Mouse (Mus musculus) adipocyte (in vitro differentiated cells): ENCODE results near the gene Map9.
"Not testable (repeated sequence)": the region's sequence is repeated elsewhere in the genome, so short reads cannot be mapped to it uniquely, and the experiment has no call there.

Source experiments
- DNase-seq: peaks from one replicate; pipeline ENCODE4 v3.0.0-alpha.2; 2016; ENCODE audit warnings: low spot score

Map9 gene

DNA sequence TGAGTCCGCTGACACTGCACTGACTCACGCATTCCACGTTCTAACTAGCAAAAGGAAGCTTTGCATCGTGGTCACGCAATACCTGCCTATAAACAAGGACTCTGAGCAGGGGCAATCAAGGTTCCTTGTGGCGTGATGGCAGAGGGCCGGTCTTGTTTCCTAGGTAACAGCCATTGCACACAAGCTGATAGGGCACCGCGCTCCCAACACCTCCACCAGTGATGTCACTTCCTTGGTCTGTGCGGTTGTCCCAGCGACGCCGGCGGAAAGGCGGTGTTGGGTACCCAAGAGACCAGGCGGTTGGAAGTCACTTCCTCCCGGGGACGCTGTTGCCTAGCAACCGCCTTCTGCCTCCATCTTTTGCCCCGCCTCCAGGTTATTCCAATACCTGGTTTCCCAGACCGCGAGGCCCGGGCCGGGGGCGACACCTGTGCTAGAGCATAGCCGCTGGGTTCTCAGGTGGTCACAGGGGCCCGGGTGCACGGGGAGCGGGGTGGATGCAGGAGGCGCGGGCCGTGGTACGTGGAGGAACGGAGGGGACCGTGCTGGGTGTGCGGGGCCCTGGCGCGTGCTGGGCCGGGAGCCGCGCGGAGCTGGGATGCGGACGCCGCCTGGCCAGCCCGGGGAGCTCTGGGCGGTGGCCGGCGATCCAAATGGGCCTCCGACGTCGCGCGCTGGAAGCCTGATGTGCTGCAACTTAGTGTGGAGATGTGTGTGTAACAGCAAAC, at the start of gene Map9:
Map9 (plus strand) TSS at position 248 of the 728 bp plus-strand sequence.
- peak; percentile 99 for DNase-seq

DNA sequence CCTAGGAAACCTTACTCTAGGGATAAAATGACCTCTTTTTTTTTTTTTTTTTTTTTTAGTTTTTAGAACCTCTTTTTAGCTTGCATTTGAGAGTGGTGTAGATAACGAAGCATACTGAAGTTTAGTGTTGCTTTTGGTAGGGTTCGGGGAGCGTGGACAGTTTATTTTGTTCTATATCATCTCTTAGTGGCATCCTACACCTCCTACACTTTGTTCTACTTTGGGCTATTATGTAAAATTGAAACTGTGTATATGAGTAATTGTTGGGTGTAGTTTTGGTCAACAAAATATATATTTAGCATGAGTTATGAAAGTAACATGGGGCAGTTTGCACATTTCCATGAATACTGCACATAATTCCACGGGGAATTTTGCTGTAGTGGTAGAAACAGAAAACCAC, 42.1 kb upstream of the Map9 start:
- DNase-seq, result no peak

DNA sequence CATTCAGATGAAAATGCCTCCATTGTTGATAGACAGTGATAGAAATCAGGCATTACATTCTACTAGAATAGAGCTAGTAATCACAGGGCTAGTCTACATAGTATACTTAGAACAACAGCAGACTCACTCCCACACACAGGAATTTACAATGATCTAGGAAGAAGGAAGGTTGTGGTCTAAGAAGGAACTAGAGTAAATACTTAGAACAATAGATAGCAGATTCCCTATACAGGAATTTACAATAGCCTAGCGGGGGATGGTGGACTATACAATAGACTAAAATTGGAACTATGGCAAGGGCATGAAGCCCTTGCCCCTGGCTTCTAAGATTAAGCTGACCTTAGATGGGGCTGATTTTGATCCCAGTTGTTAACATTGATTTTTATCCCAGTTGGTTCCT, 31.1 kb upstream of the Map9 start:
- not testable (repeated sequence) for DNase-seq

DNA sequence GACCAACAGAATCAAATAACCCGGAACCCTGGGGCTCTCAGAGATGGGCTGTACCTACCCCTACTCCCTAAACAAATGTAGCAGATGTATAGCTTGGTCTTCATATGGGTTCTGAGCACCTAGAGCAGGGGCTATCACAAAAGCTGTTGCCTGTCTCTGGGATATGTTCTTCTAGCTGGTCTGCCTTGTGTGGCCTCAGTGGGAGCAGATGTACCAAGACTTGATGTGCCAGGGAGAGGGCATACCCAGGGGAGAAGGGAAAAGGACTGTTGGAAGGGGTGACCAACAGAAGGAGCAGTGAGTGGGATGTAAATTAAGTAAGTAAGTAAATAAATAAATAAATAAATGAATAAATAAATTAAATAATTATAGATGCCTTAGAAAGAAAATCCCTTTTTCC, 25.8 kb upstream of the Map9 start:
- DNase-seq, result no peak

DNA sequence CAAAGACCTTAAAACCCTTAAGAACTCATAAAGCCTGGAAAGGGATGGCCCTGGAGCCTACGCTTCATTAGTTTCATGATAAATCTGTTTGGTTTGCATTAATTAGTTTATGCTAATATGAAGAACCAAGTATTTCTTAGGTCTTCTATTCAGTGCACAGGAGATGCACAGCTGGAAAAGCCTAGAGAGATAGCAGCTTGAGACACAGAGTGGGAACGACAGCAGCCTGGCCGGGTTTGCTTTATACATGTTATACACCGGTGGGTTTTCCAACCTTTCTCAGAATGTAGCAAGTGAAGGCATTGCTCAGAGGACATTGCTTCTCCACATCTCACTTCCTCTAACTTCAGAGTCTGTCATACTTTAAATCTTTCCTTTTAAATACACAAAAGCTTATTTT, 25.3 kb upstream of the Map9 start:
- DNase-seq, result no peak

DNA sequence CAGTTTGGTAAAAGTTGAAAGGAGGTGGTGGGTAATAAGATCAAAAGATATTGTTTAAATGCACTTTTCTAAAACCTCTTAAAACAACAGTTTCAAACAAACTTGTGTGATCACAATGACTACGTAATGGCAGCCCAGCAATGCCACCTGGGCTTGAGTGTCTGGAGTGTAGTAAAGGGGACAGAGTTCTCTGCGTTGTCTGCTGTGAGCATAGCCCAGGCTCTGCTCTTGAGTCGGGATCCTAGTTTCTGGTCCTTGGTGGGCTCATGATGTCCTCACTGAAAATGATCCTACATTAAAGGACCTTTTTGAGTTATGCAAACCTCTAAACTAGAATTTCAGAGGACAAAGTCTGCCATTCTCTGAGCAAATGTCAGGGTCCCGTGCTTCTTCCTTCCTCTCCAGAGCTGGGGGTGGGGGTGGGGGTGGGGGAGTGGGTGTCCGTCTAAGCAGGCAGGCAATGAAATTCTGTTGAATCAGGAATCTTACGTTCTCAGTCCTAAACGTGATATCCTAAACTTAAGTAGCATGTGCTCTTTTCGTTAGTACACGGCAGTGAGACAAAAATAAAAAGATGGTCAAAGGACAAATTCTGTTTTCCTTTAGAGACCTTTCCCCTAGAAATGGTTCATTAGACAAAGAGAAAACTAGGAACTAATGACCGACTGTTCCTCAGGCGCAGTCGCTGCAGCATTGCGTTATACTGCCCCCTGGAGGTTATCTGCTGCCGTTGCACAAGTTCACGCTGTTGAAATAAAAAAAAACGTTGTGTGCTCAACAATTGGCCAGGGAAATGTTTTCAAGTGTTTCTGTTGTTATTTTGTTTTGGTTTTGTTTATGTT, 24.5 kb upstream of the Map9 start:
- peak; percentile 78 for DNase-seq

DNA sequence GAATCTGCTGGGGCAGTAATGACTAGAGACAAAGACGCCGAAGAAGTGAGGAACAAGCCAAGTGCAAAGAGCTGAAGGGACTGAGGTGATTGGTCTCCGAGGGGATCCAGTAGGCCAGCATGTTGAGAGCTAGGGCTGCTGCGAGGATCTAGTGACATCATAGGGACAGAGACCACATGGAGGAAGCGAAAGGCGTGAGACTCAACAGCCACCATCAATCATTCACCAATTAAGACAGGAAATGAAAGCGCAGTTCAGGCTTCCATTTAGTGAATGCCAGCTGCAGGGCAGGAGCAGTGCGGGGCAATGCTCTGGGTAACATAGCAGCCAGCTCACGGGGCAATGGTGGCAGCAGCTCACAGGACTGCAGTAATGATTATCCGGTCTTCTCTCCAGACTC, 17.7 kb upstream of the Map9 start:
- no peak for DNase-seq

DNA sequence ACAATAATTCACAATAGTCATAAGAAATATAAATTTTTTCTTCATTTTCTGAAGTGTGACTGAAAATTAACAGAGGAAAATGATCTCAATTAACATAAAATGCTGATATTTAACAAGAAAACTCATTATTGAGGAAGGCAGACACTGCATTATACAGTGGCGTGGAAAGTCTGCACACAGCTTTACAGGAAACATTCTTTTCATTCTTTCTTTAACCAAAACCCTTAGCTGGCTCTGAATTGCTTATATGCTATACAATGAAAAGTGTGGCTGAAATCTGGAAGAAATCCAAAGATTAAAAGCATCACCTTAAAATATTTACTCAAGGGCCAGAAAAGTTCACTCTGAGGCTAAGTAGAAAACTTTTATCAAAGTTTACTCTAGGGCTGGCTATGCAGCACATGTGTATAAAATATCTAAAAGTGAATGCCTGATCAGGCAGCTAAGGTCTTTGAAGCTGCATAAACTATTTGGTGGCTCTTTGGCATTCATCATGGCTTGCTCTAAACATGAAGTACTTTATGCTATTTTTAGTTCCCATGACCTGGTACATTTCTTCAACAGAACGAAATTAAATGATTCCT, 9.5 kb upstream of the Map9 start:
- no peak for DNase-seq

DNA sequence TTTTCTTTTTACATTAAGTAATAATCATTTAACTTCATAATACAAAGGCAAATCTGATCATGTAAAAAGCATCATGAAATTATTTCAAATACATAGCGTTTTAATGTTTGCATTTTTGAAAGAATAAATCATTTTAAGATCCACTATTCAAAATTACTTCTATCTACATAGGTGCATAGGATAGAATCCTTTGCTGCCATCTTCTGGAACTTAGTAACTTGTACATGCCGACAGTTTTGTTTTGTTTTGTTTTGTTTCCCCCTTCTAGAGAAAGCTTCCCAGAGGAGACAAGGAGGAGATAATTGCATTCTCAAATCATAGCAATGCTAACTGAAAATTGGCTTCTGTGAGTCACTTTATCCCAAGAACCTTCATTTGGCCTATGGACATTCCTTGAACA, 7.5 kb upstream of the Map9 start:
- no peak for DNase-seq

DNA sequence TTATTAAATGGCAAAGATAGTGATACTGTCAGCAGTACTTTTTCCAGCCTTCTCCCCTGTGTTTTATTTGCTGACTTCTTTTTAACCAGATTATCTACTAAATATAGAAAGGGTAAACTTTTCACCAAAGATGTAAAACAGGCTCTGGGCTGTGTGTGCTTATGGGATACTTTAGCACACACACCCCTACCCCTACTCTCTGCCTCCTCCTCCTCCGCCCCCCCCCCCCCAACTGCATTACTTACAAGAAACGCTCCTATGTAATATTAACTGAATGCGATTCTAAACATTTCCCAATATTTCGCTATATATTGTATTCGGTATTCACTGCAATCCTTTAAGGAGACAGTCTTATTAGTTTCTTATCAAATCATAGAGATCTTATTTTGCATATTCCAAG, 504 bp upstream of the Map9 start:
- DNase-seq, result no peak

DNA sequence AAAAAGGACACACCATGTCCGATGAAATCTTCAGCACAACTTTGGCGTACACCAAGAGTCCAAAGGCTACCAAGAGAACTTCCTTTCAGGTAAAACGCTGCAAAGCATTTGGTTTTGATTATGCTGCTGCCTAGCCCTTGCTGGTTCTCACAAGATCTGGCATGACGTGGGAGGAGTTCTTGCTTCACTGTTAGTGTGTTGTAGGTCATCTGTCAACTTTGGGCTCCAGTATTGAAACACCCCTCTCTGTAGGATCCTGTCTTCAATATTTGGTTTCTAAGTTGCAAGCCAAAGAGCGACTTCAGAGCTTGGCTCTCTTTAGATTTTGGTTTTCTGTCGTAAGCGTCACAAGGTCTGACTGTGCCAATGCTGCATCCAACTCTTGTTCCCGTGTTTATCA, 1.2 kb downstream of the Map9 start:
- peak; percentile 90 for DNase-seq

DNA sequence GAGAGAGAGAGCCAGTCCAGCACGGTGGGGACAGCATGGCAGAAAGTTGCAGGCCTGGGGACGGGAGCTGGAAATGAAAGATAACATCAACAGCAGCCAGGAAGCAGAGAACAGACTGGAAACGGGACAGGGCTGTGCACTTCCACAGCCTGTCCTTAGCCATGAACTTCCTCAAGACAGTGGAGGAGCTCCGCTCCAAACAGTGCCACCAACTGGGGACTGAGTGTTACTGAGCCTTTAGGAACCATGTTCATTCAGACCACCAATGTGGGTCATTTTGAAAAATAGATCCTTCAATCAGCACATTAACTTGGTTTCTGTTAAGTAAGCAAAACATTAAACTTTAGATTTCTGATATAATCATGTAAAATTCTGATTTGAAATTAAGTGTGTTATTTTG, 4.6 kb downstream of the Map9 start:
- peak; percentile 42 for DNase-seq

DNA sequence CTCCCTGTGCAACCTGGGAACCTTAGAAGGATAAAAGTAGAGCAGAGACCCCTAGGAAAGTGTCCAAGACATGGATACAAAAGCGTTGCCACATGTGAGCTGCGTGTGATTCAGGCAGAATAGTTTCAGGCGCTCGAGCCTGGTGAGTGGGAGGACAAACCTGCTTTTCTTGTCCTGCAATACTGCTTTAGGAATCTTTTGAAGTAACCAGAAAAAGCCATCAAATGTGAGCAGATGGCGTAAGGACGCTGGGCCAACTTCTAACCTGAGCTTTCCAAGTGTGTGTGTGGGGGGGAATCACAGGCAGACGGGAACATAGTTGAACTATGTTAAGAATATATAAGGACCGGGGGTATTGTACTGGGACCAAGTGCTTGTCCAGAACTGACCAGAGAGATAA, 6.7 kb downstream of the Map9 start:
- DNase-seq, result no peak

DNA sequence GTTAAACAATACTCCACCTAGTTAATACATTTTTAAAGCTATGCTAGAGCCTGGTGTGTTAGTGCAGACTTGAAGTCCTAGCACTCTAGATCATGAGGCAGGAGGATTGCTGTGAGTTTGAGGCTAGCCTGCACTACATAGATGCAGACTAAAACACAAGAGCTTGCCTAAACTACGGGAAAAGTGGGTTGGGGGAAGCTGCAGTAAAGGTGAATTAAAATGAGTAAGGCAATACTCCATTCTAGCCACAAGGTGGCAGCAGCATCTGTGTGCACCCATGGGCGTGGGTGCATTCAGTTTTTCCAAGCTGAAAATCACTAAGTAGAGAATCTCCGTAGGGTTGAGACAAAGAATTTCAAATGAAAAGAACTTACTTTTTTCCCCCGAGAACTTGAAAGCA, 7.1 kb downstream of the Map9 start:
- peak; percentile 57 for DNase-seq

DNA sequence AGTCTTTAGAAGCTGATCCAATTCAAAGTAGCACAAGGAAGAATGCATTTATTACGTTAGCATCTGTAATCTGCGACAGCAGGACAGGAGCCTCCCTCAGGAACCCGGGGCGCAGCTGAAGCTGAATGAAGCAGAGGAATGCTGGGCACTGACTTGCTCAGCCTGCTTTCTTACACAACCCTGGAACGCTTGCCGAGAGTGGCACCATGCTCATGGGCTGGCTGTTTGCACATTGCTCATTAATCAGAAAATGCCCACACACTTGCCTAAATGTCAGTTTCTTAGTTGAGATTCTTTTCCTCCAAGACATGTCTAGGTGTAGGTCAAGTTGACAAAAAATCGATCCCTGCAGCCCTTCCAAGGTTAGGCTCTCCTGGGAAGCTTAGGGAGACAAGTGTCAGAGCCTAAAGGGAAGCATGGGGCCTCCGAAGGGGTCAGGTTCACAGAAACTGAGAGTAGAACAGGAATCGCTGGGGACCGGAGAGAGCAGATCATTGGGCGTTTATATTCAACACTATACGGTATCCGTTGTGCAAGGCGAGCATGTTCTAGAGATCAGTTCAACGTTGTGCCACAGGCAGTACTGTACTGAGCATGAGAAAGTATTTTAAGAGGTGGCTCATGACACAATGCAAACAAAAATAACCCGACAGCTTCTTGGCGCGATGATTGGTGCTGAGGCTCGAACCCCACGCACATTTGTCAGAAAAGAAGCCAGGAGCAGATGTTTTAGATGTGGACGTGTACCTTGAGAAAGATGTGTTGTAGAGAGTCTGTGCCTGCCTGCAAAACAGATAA, 11.4 kb downstream of the Map9 start:
- DNase-seq, result peak; percentile 41

DNA sequence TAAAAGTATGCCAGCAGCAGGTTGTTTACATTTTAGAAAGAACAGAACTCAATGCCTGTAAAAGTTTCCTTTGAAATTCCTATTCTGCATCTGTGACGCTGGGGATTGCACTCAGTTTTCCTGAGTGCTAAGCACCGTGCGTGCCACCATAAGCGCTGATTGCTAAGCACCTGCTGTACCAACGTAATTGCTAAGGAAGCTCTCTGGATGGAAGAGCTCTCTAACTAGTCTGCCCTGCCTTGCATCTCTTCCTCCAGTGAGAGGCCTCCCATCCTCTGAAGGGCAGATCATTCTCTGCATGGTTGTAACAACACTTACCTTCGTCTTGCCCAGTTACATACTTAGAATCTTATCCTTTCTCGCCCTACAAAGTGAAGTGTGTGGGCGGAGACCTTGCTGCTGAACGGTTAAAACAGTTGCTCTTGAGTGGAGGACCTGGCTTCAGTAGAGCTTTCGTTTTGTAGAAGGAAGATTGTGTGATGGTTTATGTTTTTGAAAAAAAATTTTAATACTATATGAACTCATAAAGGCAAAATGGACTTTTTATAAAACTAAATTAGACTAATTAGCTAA, 12.7 kb downstream of the Map9 start:
- no peak for DNase-seq

DNA sequence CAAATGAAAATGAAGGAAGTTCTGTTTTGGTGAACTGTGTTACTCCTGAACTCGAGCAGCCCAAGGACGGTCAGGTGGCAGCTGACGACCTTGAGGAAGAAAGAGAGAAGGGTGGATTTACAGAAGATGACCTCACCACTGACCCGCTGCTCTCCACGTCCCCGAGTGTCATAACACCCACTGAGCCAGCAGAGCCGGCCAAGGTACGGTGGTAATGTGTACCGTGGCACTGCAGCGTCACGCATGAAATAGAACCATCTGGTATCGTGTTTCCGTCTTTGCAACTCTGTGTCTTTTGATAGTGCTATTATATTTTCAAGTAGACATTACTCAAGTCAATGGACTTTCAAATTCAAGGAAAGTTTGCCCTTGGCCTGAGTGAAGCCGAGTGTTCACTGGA, 19.1 kb downstream of the Map9 start:
- DNase-seq, result no peak

DNA sequence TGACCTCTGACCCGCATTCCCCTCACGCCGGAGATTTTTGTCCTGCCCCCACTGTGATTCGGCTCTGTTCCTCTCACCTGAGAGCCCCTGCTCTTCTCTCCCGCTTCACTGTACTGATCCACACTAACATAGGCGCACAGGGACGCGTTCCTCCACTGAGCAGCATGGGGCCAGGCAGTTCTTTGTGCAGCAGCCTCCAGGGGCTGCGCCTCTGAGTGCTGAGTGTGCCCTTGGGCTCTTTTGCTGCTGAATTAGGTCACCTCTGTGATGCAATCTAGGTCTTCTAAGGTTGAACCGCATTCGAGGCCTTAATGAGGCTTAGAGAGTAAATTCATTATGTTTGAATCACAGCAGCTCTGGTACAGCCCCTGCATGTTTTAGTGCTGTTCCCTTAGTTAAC, 24.5 kb downstream of the Map9 start:
- DNase-seq, result no peak

DNA sequence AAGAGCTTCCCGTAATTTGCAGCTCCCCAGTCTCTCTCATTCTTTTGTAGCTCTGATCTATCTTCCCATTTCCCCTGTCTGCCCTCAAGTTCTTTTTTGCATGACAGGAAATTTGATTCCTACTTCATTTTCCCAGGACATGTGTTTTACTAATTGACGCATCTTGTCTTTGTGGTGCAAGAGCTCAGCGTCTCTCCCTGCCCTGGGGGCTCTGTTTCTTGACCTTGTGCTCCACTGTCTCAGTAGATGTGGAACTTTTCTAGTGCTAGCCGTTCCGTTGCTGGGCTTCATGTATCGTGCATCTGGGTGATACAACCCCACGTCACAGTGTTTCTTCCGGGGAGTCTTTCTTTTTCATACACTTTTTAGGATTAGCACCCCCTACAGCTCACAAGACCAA, 27.2 kb downstream of the Map9 start:
- no peak for DNase-seq

DNA sequence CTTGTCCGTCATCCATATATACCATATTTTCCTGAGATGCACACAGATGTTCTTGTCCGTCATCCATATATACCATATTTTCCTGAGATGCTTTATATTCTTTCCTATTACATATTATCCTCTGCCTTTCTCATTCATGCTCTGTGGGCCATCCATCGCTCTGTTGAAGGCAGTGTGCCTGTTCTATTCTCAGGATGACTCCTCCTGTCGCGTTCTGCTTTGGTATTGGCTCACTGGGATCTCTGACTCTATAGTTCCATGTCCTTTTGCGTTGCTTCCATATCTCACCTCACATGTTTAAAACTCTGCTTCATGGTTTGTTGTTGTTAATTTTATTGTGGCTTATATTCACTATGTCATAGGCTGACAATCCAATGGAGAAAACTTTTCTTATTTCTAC, 48.0 kb downstream of the Map9 start:
- DNase-seq, result no peak

DNA sequence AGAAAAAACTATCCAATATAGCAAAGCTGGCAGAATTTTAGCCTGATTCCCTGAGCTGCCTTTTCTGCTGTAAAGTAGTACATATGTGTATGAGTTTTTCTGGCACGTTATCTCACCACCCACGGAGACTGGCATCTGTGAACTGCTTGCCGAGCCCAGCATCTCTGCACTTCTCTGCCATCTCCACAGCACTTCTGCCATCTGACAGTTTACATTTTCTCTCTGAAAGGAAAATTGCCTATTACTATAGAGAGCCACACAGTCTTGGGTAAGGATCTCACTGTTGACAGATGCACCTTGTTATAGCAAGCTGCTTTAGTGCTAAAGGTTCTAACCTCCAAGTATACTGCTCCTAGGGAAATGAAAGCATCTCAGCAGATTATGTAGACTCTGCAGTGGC, 48.5 kb downstream of the Map9 start:
- no peak for DNase-seq

DNA sequence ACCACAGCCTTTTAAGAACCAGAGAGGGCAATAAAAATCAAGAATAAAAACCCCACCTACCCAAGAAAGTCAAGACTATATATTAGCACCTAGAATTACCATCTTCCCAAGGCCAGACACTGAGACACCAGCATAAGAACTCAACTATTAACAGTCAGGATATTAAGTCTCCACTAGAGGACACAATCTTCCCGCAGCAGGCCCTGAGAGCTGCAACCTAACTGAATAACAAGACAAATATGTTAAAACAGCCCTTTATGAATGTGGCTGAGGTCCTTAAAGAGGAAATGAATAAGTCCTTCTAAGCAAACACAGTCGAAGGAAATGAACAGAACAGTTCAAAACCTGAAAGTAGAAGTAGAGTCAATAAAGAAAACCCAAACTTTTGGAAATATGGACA, 49.6 kb downstream of the Map9 start:
- DNase-seq, result no peak
